Mouse (Mus musculus): ENCODE measurements around the gene Lamc2.
"Not testable (repeated sequence)": the region's sequence is repeated elsewhere in the genome, so short reads cannot be mapped to it uniquely, and the experiment has no call there.

Lamc2 gene

DNA sequence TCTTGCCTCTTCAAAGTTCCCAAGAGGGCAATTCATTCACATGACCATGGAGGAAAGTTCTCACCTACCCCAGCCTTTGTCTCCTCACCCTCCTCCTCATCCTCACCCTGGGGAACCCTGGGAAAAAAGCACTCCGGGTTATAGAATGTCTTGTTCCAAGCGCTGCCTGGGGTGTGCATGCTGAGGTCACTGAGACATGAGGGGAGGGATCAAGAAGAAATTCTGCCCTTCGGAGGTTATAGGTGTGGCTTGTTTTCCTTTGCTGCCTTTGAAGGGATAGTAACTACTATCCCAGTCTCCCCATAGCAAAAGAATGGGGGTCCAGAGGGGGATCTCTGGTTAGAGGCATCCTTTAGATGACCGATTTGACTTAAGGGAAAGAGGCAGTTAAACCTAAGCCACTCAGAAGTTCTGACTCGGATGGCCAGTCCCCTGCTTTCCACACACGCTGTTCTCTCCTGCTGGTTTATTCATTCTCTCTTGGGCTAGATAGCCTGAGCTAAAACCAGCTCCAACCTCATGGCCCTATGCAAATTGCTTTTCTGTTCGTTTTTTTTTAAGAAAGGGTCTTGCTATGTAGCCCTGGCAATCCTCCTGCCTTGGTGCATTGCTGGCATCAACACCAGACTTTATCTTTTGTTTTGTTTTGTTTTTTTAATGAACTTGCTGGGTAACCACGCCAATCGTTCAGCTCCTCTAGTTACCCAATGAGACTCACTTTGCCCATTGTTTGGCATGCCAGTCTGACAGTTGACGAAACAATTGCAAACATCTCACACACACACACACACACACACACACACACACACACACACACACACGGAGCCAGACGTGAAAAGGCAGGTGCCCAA is 91.8 kb downstream of the Lamc2 start:
- no peak for DNase-seq (ENCODE audit: low read depth)

DNA sequence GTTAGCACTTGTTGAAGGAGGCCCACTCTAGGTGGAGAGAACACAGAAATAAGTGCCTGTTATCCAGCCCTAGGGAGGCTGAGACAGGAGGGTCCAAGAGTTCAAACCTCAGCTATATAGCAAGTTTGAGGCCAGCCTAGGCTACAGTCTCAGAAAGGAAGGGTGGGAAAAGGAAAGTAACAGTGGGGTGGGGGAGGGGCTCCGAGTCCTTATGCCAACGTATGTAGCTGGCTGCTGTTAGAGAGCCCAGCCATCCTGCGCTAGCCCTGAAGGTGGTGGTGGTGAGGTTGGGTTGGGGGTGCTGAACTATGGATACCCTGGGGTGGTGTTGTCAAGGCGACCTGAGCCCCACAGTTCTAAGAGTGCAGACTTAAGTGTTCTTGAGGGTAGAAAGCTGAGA is 92.7 kb downstream of the Lamc2 start:
- no peak for DNase-seq (ENCODE audit: low read depth)

DNA sequence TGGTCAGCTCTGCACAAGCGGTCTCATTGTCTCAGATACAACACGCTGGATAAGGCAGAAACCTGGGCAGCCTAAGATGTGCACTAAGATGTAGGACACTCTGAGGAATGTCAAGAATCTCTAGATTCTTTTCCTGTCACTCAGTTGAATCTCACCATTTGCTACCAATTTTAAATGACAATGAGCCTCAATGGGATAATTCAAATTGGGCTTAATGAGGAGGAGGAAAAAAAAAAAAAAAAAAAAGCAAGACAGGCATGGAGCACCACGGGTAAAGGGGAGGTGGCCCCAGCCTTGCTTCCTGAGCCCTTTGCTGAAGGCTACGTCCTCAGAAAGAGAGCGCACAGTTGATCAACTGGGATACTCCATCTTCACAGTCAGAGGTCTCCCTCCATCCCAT is 93.1 kb downstream of the Lamc2 start:
- DNase-seq (ENCODE audit: low read depth), result no peak

DNA sequence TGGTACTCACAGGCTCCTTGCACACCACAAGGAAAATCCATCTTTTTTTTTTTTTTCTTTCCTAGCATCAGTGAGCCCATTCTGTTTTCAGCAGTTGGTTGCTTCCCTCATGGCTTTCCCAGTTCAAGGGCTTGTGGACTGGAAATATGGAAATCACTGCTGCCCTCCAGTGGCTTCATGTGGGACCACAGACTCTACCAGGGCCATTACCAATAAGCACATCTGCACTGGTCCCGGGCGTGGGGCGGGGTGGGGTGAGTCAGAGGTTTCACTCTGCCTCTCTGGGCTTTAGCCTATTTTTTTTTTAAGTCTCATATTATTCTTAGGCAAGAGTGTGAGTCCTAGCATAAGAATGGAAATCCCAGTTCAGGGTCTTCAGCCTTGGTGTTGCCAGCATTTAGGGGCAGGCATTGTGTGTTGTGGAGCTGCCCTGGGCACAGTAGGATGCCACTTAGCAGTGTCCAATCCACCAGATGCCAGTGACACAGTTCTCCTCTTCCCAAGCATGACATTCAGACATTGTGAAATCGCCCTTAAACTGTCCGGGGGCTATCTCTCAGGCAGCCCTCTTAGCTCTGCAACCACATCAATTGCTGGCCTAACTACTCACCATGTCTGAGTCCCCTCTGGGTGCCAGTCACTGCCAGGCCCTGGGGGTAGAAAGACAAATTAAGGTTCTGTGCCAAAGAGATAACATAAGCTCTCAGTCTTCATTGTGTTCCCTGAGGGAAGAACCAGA is 93.8 kb downstream of the Lamc2 start:
- DNase-seq (ENCODE audit: low read depth), result peak; percentile 95

DNA sequence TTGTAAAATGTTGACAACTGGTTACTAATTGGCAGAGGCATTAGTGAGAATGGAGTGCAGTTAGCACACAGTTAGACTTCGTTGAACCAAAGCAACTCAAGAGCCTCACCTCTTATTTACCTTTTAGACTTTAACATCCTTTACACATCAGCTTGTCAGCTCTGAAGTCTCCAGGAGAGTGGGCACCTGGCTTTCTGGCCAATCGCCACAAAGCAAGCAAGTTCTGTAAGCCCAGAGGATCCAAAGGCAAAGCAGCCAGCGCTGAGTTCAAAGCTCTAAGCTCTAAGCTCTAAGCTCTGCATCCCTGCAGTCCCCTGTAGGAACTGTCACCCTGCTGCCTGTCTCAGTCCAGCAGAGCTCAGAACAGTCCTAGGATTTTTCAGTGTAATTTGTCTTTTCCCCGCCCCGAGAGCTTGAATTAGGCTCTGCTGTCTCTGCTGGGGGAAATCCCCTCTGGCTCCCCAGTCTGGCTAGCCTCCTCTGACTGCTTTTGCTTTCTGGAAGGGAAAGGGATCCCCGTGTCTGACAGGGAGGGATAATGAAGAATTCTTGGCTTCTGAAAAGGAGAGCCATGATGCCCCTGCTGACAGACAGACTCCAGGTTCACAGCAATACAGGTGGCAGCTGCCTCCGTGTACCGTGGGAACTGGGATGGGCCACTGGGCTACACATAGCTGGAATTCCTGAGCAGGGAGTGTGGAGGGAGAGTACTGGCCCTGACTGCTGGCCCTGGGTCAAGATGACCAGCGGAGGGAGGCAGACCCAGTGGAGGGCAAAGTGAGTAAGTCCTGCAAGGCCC is 94.6 kb downstream of the Lamc2 start:
- DNase-seq (ENCODE audit: low read depth), result peak; percentile 82

DNA sequence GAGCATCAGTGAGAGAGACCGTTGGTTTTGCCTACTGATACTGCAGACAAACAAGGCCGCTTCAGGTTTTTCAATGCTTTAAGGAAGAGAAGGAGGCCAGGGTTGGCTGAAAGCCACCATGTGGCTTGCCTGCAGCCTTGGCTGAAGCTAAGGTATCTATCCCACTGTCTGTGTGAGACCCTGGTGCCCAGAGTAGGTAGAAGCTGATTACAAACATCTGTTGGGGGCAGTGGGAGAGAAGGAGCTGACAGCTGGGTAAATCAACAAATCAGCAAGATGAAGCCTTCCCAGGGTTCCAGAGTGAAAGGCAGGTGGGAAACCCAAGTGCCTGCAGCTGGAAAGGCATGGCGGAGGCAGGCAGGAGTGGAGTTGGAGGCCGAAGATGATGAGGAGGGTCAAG is 95.4 kb downstream of the Lamc2 start:
- DNase-seq (ENCODE audit: low read depth), result no peak

DNA sequence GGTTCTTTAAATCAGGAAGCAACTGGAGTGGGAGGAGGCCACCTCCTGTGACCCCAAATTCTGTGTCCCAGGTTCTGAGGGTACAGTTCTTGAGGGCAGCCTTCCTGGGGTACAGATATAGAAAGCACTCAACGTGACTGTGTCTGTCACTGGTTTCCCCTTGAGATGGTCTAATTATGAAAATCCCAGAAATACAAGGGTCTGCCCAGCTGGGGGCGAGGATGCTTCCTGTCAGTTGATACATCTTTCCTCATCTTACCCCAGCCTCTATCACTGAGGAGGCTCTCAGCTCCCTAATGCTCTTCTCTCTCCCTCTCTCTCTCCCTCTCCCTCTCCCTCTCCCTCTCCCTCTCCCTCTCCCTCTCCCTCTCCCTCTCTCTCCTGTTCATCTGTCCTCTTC is 96.2 kb downstream of the Lamc2 start:
- no peak for DNase-seq (ENCODE audit: low read depth)

DNA sequence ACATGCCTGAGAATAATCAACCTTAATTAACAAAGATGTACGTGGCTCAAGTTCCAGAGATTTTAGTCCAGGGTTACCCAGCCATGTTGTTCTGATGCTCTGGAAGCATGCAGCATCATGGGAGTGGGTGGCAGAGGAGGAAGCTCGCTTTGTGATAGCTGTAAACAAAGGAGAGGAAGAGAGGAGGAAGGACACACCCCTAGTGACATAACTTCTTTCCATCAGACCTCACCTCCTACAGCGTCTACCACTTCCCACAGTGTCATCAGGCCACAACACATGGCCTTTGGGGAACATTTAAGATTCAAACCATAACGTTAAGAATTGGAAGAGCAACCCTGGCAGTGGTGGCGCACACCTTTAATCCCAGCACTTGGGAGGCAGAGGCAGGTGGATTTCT is 98.5 kb downstream of the Lamc2 start:
- no peak for DNase-seq (ENCODE audit: low read depth)

DNA sequence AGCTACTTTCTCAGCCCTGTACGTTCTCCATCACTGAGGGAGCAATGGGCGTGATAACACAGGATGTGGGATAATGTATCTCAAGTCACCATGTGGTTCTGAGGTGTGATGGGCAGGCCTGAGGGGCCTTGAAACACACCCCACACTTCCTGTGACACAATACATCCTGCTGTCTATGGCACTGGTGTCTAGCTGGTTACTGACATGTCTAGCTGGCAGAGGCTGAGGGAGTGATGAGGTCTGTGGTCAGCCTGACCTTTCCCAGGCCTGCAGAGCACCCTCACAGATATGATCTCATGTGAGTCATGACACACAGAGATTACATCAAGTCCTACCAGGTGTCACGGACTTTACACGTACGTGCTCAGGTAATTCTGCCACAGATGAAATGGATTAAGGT is 101.0 kb downstream of the Lamc2 start:
- no peak for DNase-seq (ENCODE audit: low read depth)

DNA sequence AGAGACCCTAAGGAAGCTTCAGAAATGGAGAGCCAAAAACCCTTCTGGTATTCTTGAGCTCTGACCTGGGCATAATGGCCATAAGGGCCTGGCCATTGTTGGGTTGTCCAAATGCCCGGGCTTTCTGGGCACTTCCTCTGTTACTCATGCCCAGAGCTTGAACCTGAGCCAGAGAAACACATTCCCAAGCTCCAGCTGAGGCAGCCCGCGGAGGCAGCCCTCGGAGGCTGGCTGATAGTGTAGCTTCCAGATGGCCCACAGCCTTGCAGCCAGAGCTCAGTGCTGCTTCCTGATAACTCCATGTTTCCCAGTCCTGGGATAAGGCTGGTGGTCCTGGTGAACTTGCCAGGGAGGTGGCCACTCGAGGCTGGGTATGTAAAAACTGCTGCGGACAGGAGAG is 102.1 kb downstream of the Lamc2 start:
- DNase-seq (ENCODE audit: low read depth), result peak; percentile 54

DNA sequence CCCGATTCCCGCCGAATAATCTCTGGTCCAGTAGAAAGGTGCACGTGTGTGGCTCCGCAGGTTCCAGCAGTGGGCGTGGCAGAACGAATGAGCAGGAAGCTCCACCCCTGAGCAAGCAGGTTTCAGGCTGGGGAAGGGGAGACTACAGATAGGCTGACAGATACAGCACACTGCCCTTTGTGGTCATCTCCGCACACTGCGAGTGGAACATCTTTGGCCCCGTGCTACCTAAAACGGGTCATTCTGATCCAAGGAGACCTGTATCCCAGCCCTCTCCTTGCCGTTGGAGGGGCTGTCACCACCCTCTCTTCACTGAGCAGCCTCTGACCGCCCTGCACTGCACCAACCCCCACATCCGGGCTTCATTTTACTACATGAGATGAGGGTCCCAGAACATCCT is 103.0 kb downstream of the Lamc2 start:
- DNase-seq (ENCODE audit: low read depth), result not testable (repeated sequence)

DNA sequence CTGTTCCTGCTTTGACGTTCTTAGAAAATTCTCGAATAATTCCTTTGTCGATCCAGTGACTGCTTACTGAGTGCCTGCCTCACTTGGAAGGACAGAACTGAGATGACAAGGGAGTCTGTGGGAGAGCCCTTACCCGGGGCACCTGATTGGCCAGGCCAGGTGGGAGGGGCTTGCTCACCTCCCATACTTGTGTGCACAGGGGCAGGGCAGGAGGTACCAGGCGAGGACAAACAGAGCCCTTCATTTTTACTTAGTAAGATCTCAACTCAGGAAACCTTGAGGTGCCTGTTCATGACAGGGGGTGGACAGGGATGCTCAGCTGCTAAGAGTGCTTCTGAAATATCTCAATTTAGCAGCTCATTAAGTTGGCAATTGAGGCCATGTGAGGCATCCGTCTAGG is 110.3 kb downstream of the Lamc2 start:
- no peak for DNase-seq (ENCODE audit: low read depth)

DNA sequence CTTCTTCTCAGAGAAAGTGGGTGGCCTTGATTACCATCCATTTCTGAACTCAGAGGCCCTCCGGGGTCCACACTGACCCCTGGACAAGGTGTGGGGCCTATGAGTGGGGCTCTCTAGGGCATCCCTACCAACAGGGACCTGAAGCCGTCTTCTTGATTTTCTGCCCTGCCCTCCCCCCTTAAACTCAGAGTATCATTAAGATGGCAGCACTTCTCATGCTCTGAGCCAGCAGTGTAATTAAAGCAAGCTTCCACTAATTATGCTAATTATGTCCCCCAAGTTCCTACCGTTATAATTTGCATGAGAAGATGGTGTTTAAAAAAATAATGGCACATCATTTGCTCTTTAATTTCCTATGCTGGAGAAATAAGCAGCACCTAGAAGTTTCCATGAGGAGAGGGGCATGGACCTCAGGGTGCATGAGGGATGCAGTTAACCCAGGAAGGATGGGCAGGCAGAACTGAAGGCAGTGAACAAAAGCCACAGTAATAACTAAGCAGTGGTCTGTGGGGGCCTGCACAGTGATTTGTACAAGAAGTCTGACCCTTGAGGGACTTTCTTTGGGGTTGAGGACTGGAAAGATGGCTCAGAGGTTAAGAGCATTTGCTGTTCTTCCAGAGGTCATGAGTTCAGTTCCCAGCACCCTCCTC is 111.0 kb downstream of the Lamc2 start:
- no peak for DNase-seq (ENCODE audit: low read depth)

DNA sequence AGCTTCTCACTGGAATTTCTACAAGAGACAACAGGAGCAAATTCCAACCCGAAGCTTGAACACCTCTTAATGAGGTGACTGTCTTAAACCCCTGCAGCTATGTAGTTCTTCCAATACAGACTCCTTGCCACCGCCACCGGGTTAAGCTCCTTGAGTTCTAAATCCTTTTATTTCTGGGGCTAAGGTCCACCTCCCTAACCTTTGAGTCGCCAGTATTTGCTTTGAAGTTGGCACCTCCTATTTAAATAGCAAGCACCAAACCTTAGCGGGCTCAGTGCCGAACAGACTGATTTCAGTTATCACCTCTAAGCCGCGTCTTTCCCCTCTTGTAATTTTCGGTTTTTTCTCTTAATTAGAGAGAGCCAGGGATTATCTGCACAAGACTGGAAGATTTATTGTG is 112.8 kb downstream of the Lamc2 start:
- DNase-seq (ENCODE audit: low read depth), result no peak

Measured in fibroblast of lung, adult 2 months (primary cell).